Mouse (Mus musculus): ENCODE data around the gene Rnf208. TPM values are rescaled to one million over a fixed set of nuclear protein-coding genes. Genes with fewer than 3 reads are reported as not detected.

Rnf208 gene
- 46.1 and 47.5 TPM in 2 replicates for polyA plus RNA-seq (2016; fragmentation: Nextera tagmentation; extraction: Ambion mirVana)

DNA sequence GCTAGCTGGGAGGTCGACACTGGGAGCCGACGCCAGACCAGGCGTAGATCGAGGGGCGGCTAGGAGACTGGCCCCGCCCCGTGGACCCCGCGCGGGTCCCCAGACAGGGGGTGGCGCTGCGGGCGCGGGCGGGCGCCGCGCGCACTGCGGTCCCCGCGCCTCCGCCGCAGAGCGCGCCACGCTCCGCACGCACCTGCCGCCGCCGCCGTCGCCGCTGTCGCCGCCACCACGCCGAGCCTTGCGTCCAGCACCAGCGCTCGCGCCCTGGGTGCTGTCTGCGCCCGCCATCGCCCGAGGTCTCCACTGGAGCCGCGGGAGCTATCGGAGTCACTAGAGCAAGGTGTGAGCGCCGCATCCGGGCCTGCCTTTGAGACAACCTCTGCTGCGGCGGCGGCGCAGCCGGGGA, at the start of gene Rnf208, which contains the start of gene Cysrt1:
Rnf208 (plus strand) TSS at position 155 of the 406 bp plus-strand sequence.
Cysrt1 (minus strand) TSS at position 352 of the 406 bp plus-strand sequence.
- Histone ChIP-seq H3K4me2 (replicated peaks) (peak within 1 kb of the TSS; percentile 94), H3K4me3 (peak within 1 kb of the TSS; percentile 60)
- under 1% methylated on average over 54 of the region's 59 CpGs for WGBS

GRCm38 (mm10) chr2:25193330-25193770, 48.7 kb upstream of the Rnf208 start:
- Histone ChIP-seq H3K9ac (no peak overlapping the region), H3K36me3 (peaks cover 9% of the 10 kb centered on the region), H3K4me1 (peaks cover 3% of the 10 kb centered on the region; the same call in 1 of the 2 replicates), H3K4me3 (no peak overlapping the region), H3K9me3 (no peaks in the 10 kb centered on the region), H3K27me3 (replicated peaks) (peaks cover 32% of the 10 kb centered on the region), H3K27ac (no peak overlapping the region), H3K4me2 (replicated peaks) (peak overlapping the region; percentile 30; the same call in 1 of the 2 replicates)
- WGBS = 2% methylated on average over 6 of the region's 6 CpGs
- ATAC-seq (ENCODE audit: low FRiP score, low read depth) = peak; percentile 79

More for the DNA sequence above, at the start of gene Rnf208, which contains the start of gene Cysrt1:
- peak within 1 kb of the TSS; percentile 82 for H3K9ac ChIP-seq
- peaks cover 22% of the 10 kb centered on the region for H3K36me3 ChIP-seq
- no peak within 1 kb of the TSS for H3K27ac ChIP-seq
- peak; percentile 39 for ATAC-seq (ENCODE audit: low FRiP score, low read depth)
- peaks cover 17% of the 10 kb centered on the region for H3K27me3 ChIP-seq (replicated peaks)
- H3K4me1 ChIP-seq = peaks cover 21% of the 10 kb centered on the region
- no peaks in the 10 kb centered on the region for H3K9me3 ChIP-seq

- Histone ChIP-seq H3K4me1 (peaks cover 3% of the 10 kb centered on the region; the same call in 1 of the 2 replicates), H3K4me3 (no peak overlapping the region), H3K27me3 (replicated peaks) (peaks cover 32% of the 10 kb centered on the region), H3K9me3 (no peaks in the 10 kb centered on the region), H3K27ac (no peak overlapping the region), H3K36me3 (peaks cover 15% of the 10 kb centered on the region), H3K4me2 (replicated peaks) (no peak overlapping the region), H3K9ac (no peak overlapping the region)
- 85% methylated on average over 5 of the region's 5 CpGs for WGBS
- no peak for ATAC-seq (ENCODE audit: low FRiP score, low read depth)
These were observed 48.0 kb upstream of the Rnf208 start for GRCm38 (mm10) chr2:25194006-25194405.

DNA sequence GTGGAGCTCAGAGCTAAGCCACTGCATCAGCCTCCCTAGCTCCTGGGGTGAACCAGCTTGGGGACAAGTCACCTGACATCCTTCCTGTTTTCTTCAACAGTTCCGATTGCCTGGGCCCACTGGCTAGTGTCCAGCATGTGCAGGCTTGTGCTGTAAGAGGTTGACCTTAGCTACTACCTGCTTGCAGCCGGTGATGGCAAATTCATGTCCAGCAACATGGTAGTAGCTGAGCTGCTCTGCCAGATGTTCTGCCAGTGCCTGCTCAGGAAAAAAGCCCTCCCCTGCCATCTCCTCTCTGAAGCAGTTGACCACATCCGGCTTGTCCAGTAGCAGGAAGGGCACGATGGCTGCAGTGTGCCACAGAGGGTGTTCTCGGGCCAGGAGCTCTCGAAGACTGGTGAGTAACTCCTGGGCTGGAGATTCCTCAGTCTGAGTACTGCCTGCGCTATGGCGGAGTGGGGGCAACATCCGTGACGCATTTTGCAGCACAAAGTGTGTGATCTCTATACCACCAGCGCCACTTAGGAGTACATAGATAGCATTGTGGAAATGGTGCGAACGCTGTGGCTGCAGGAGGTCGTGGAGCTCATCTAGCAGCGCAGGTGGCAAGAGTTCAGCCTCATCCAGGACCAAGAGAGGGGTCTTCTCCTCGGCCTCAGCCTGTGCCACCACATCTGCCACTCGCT, 47.4 kb upstream of the Rnf208 start:
- Histone ChIP-seq H3K4me3 (no peak overlapping the region), H3K27ac (no peak overlapping the region), H3K4me1 (peaks cover 3% of the 10 kb centered on the region; the same call in 1 of the 2 replicates), H3K9me3 (no peaks in the 10 kb centered on the region), H3K9ac (no peak overlapping the region), H3K36me3 (peaks cover 19% of the 10 kb centered on the region), H3K27me3 (replicated peaks) (peaks cover 32% of the 10 kb centered on the region), H3K4me2 (replicated peaks) (peak overlapping the region; percentile 40; the same call in 1 of the 2 replicates)
- WGBS = 87% methylated on average over 17 of the region's 17 CpGs
- ATAC-seq (ENCODE audit: low FRiP score, low read depth) = no peak

- peaks cover 28% of the 10 kb centered on the region for H3K36me3 ChIP-seq
- H3K9ac ChIP-seq = peak overlapping the region; percentile 21; the same call in 1 of the 2 replicates
- WGBS = 21% methylated on average over 55 of the region's 55 CpGs
- H3K9me3 ChIP-seq = no peaks in the 10 kb centered on the region
- H3K27me3 ChIP-seq (replicated peaks) = peaks cover 32% of the 10 kb centered on the region
- no peak overlapping the region for H3K27ac ChIP-seq
- peaks cover 3% of the 10 kb centered on the region; the same call in 1 of the 2 replicates for H3K4me1 ChIP-seq
- no peak for ATAC-seq (ENCODE audit: low FRiP score, low read depth)
- H3K4me3 ChIP-seq = no peak overlapping the region
- H3K4me2 ChIP-seq (replicated peaks) = peak overlapping the region; percentile 40
These were observed 46.6 kb upstream of the Rnf208 start for GRCm38 (mm10) chr2:25195211-25196156.

DNA sequence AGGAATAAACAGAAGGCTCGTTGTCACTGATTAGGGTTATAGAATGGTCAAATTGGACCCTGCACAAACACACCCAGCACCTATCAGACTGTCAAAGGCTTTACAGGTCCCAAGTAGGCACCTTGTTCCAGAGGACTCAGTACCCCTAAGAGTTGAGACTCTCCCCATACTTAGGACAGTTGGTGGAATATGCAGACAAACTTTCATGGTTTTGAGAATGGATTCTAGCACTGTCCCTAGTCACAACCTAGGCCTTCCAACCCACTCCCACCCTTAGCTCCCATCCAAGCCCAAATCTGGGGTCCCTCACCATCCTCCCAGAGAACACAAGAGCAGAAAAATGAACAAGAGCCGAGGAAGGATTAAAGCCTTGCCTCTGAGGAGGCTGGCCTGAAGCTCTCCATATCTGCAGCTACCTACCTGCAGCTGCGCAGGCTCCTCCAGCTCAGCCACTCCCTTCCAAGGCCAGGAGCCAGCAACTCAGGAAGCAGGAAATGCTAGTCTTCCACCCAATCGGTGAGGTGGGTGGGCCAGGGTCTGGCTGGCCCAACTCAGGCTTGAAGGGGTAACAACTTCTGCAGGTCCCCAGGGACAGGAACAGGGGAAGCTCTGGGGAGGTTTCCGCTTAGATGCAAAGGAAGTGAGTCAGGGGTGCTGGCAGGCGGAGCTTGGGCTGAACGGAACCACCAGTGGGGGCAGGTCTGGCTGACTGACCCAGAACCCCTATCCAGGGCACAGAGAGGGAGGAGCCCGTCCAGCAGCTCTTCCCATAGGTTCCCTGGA, 45.7 kb upstream of the Rnf208 start, which contains the start of gene Tor4a:
Tor4a (minus strand) TSS at position 715 of the 783 bp plus-strand sequence.
- no peak for ATAC-seq (ENCODE audit: low FRiP score, low read depth)
- H3K9me3 ChIP-seq = no peaks in the 10 kb centered on the region
- H3K36me3 ChIP-seq = peaks cover 37% of the 10 kb centered on the region
- H3K4me2 ChIP-seq (replicated peaks) = peak within 1 kb of the TSS; percentile 40
- peak within 1 kb of the TSS; percentile 21; the same call in 1 of the 2 replicates for H3K9ac ChIP-seq
- WGBS = 14% methylated on average over 8 of the region's 8 CpGs
- peaks cover 3% of the 10 kb centered on the region; the same call in 1 of the 2 replicates for H3K4me1 ChIP-seq
- H3K4me3 ChIP-seq = no peak within 1 kb of the TSS
- no peak within 1 kb of the TSS for H3K27ac ChIP-seq
- H3K27me3 ChIP-seq (replicated peaks) = peaks cover 32% of the 10 kb centered on the region

GRCm38 (mm10) chr2:25197191-25197590, 44.9 kb upstream of the Rnf208 start:
- peaks cover 44% of the 10 kb centered on the region for H3K36me3 ChIP-seq
- peaks cover 3% of the 10 kb centered on the region; the same call in 1 of the 2 replicates for H3K4me1 ChIP-seq
- H3K9ac ChIP-seq = no peak overlapping the region
- 22% methylated on average over 2 of the region's 2 CpGs for WGBS
- no peak overlapping the region for H3K4me3 ChIP-seq
- H3K9me3 ChIP-seq = no peaks in the 10 kb centered on the region
- no peak for ATAC-seq (ENCODE audit: low FRiP score, low read depth)
- no peak overlapping the region for H3K27ac ChIP-seq
- H3K4me2 ChIP-seq (replicated peaks) = no peak overlapping the region
- H3K27me3 ChIP-seq (replicated peaks) = peaks cover 32% of the 10 kb centered on the region

DNA sequence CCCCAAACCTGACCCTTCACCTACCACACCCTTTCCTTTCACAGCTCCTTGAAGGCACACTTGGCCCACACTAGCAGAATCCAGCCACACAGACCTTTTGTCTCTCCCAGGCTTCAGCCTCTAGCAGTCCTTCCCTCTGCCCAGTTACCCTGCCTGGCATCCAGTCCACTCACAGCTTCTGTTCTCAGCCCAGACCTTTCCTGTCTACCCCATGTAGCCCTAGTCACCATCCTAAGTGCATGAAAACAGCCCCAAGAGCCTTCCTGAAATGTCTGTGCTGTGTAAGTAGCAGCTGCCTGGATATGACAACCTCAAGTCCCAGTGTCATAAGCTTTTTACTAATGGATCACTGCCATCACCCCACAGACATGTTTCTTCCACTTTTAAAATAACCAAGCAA, 44.1 kb upstream of the Rnf208 start:
- no peak overlapping the region for H3K4me2 ChIP-seq (replicated peaks)
- no peak overlapping the region for H3K27ac ChIP-seq
- H3K9me3 ChIP-seq = no peaks in the 10 kb centered on the region
- peaks cover 32% of the 10 kb centered on the region for H3K27me3 ChIP-seq (replicated peaks)
- peaks cover 3% of the 10 kb centered on the region; the same call in 1 of the 2 replicates for H3K4me1 ChIP-seq
- no peak for ATAC-seq (ENCODE audit: low FRiP score, low read depth)
- peaks cover 51% of the 10 kb centered on the region for H3K36me3 ChIP-seq
- no peak overlapping the region for H3K4me3 ChIP-seq
- no peak overlapping the region for H3K9ac ChIP-seq

- 96% methylated on average over 2 of the region's 2 CpGs for WGBS
- Histone ChIP-seq H3K36me3 (peaks cover 74% of the 10 kb centered on the region), H3K4me2 (replicated peaks) (no peak overlapping the region), H3K4me3 (no peak overlapping the region), H3K4me1 (no peaks in the 10 kb centered on the region; the same call in 1 of the 2 replicates), H3K27ac (no peak overlapping the region), H3K9ac (no peak overlapping the region), H3K9me3 (no peaks in the 10 kb centered on the region), H3K27me3 (replicated peaks) (peaks cover 16% of the 10 kb centered on the region)
- ATAC-seq (ENCODE audit: low FRiP score, low read depth) = no peak
These were observed 41.4 kb upstream of the Rnf208 start for GRCm38 (mm10) chr2:25200631-25201030.

DNA sequence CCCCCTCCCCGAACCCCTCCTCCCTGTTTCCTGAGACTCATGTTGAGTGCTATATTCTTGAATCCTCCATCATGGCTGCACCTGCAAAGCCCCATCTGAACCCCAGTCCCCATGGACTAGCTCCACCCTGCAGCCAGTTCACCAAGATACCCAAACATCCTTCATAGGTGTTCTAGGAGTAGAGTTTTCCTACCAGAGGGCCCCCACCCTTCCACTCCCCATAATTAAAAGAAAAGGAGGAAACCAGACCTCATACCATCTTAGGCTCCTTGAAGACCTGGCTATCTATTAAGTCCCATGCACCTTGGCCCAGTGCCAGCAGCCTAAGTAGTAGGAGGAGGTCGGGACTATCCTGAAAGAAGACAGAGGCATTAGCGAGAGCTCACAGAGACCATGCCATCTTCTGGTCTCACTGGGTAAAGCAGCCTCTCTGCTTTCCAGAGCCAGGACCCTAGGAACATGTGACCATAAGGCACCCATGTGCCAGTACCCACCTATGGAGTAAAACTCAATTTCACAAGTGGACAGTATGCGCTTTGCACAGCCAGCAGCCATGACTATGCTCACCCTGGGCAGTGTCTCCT, 38.3 kb upstream of the Rnf208 start:
- no peak overlapping the region for H3K4me2 ChIP-seq (replicated peaks)
- no peaks in the 10 kb centered on the region for H3K9me3 ChIP-seq
- 66% methylated on average over 4 of the region's 4 CpGs for WGBS
- no peak for ATAC-seq (ENCODE audit: low FRiP score, low read depth)
- H3K27me3 ChIP-seq (replicated peaks) = no peaks in the 10 kb centered on the region
- no peak overlapping the region for H3K27ac ChIP-seq
- H3K9ac ChIP-seq = no peak overlapping the region
- peaks cover 89% of the 10 kb centered on the region for H3K36me3 ChIP-seq
- no peak overlapping the region for H3K4me3 ChIP-seq
- 0 out of 2 replicates have a peak, but pooled peaks cover 4% of the 10 kb centered on the region for H3K4me1 ChIP-seq

GRCm38 (mm10) chr2:25207593-25207992, 34.5 kb upstream of the Rnf208 start:
- H3K9ac ChIP-seq = no peak overlapping the region
- H3K4me1 ChIP-seq = peaks cover 20% of the 10 kb centered on the region
- H3K4me3 ChIP-seq = no peak overlapping the region
- H3K27ac ChIP-seq = no peak overlapping the region
- 87% methylated on average over 1 of the region's 1 CpGs for WGBS
- no peaks in the 10 kb centered on the region for H3K9me3 ChIP-seq
- no peak overlapping the region for H3K4me2 ChIP-seq (replicated peaks)
- peaks cover 54% of the 10 kb centered on the region for H3K36me3 ChIP-seq
- no peak for ATAC-seq (ENCODE audit: low FRiP score, low read depth)
- 0 out of 2 replicates have a peak, but pooled peaks cover under 1% of the 10 kb centered on the region for H3K27me3 ChIP-seq (replicated peaks)

Measured in neural tube, embryonic 12.5 days (tissue).